Mouse (Mus musculus) MEL (cell line): ENCODE data around the gene Gfpt1. TPM values are rescaled to one million over a fixed set of nuclear protein-coding genes. Genes with fewer than 3 reads are reported as not detected.
A peak's percentile ranks its signal among the peaks of the same experiment; 100 is the strongest.

ENCODE experiments used
- DNase-seq: peaks from one replicate; pipeline ENCODE4 v3.0.0; 2011; ENCODE audit warnings: low read depth, low spot score
- H3K27ac ChIP-seq: 2 replicates; pipeline ENCODE4 v1.5.1; 2012; ENCODE audit warnings: low read depth, mild to moderate bottlenecking, control low read depth, low read length, moderate library complexity; ENCODE audit not compliant: control insufficient read depth
- H3K27me3 ChIP-seq, 2 experiments: fragments of 150-350 bp in 1 of 2; sonication (generic) in 1 of 2; 2 replicates each; pipeline ENCODE4 v1.6.1; 2012; ENCODE audit warnings: low read length in 2 of 2, mild to moderate bottlenecking in 2 of 2, improper control_type of control experiment in 1 of 2, moderate library complexity in 1 of 2; ENCODE audit not compliant: insufficient read depth in 2 of 2, control insufficient read depth in 1 of 2
- H3K36me3 ChIP-seq, 2 experiments: 2 replicates each; pipeline ENCODE4 v1.6.1; 2012 to 2014; ENCODE audit warnings: low read length in 2 of 2, improper control_type of control experiment in 1 of 2, inconsistent platforms in 1 of 2, mild to moderate bottlenecking in 1 of 2; ENCODE audit not compliant: insufficient read depth in 2 of 2, control insufficient read depth in 1 of 2
- H3K4me1 ChIP-seq, 2 experiments: fragments of 150-350 bp in 1 of 2; sonication (generic) in 1 of 2; 2 replicates each; pipeline ENCODE4 v1.6.1; 2012; ENCODE audit warnings: low read length in 2 of 2, improper control_type of control experiment in 1 of 2, mild to moderate bottlenecking in 1 of 2; ENCODE audit not compliant: insufficient read depth in 2 of 2, control insufficient read depth in 1 of 2
- H3K4me3 ChIP-seq, 2 experiments: fragments of 150-350 bp in 1 of 2; sonication (generic) in 1 of 2; 2 replicates each; pipeline ENCODE4 v1.5.1; 2012; ENCODE audit warnings: low read depth in 2 of 2, low read length in 2 of 2, mild to moderate bottlenecking in 2 of 2, moderate library complexity in 2 of 2, control low read depth in 1 of 2, improper control_type of control experiment in 1 of 2; ENCODE audit not compliant: control insufficient read depth in 1 of 2, insufficient read depth in 1 of 2
- H3K79me2 ChIP-seq: 2 replicates; pipeline ENCODE4 v1.6.1; 2012; ENCODE audit warnings: mild to moderate bottlenecking, low read length, moderate library complexity; ENCODE audit not compliant: control insufficient read depth, poor library complexity, insufficient read depth
- H3K9ac ChIP-seq: 2 replicates; pipeline ENCODE4 v1.6.1; 2012; ENCODE audit warnings: low read depth, mild to moderate bottlenecking, control low read depth, low read length, moderate library complexity; ENCODE audit not compliant: control insufficient read depth, poor library complexity, severe bottlenecking
- H3K9me3 ChIP-seq: fragments of 150-350 bp; sonication (generic); replicated peaks from 2 replicates; pipeline ENCODE4 v1.6.1; 2012; ENCODE audit warnings: mild to moderate bottlenecking, low read length, improper control_type of control experiment, moderate library complexity; ENCODE audit not compliant: insufficient read depth
- BHLHE40 ChIP-seq: IDR thresholded peaks from 2 replicates; pipeline ENCODE4 v1.6.1; 2012; ENCODE audit warnings: low read depth, mild to moderate bottlenecking, inconsistent platforms, low read length, improper control_type of control experiment, borderline replicate concordance
- CHD2 ChIP-seq: IDR thresholded peaks from 2 replicates; pipeline ENCODE4 v1.6.1; 2011; ENCODE audit warnings: low read length, improper control_type of control experiment
- E2F4 ChIP-seq: IDR thresholded peaks from 2 replicates; pipeline ENCODE4 v1.6.1; 2011; ENCODE audit warnings: low read depth, low read length, improper control_type of control experiment, borderline replicate concordance
- EP300 ChIP-seq, 2 experiments: IDR thresholded peaks; 2 replicates each; pipeline ENCODE4 v1.6.1; 2011; ENCODE audit warnings: improper control_type of control experiment in 2 of 2, low read length in 2 of 2, low read depth in 1 of 2, mild to moderate bottlenecking in 1 of 2
- GATA1 ChIP-seq: IDR thresholded peaks from 2 replicates; pipeline ENCODE4 v1.6.1; 2011; ENCODE audit warnings: low read depth, low read length, improper control_type of control experiment
- HCFC1 ChIP-seq: IDR thresholded peaks from 2 replicates; pipeline ENCODE4 v1.6.1; 2012; ENCODE audit warnings: low read depth, mild to moderate bottlenecking, inconsistent platforms, low read length, improper control_type of control experiment, moderate library complexity
- MAFK ChIP-seq: IDR thresholded peaks from 2 replicates; pipeline ENCODE4 v1.6.1; 2011; ENCODE audit warnings: low read depth, mild to moderate bottlenecking, low read length, improper control_type of control experiment, borderline replicate concordance
- MXI1 ChIP-seq: IDR thresholded peaks from 2 replicates; pipeline ENCODE4 v1.6.1; 2011; ENCODE audit warnings: mild to moderate bottlenecking, low read depth, low read length, improper control_type of control experiment
- POLR2AphosphoS2 ChIP-seq: IDR thresholded peaks from 2 replicates; pipeline ENCODE4 v1.6.1; 2011; ENCODE audit warnings: low read length, improper control_type of control experiment
- RCOR1 ChIP-seq: IDR thresholded peaks from 2 replicates; pipeline ENCODE4 v1.6.1; 2012; ENCODE audit warnings: low read depth, mild to moderate bottlenecking, inconsistent platforms, low read length, improper control_type of control experiment
- TAL1 ChIP-seq: IDR thresholded peaks from 2 replicates; pipeline ENCODE4 v1.6.1; 2012; ENCODE audit warnings: mild to moderate bottlenecking, inconsistent platforms, low read length, moderate library complexity, mixed read lengths
- TCF12 ChIP-seq: IDR thresholded peaks from 2 replicates; pipeline ENCODE4 v1.6.1; 2014; ENCODE audit warnings: low read depth, mild to moderate bottlenecking, inconsistent platforms, low read length, improper control_type of control experiment, moderate library complexity
- USF1 ChIP-seq: IDR thresholded peaks from 2 replicates; pipeline ENCODE4 v1.6.1; 2014; ENCODE audit warnings: low read depth, mild to moderate bottlenecking, inconsistent platforms, low read length, improper control_type of control experiment, moderate library complexity
- USF2 ChIP-seq, 2 experiments: IDR thresholded peaks; 2 replicates each; pipeline ENCODE4 v1.6.1; 2011 to 2012; ENCODE audit warnings: improper control_type of control experiment in 2 of 2, low read length in 2 of 2, borderline replicate concordance in 1 of 2, inconsistent platforms in 1 of 2, low read depth in 1 of 2, mild to moderate bottlenecking in 1 of 2; ENCODE audit not compliant: insufficient read depth in 1 of 2
- ZKSCAN1 ChIP-seq: IDR thresholded peaks from 2 replicates; pipeline ENCODE4 v1.6.1; 2012; ENCODE audit warnings: low read depth, mild to moderate bottlenecking, inconsistent platforms, low read length, improper control_type of control experiment, moderate library complexity
- ZMIZ1 ChIP-seq: IDR thresholded peaks from 2 replicates; pipeline ENCODE4 v1.6.1; 2012; ENCODE audit warnings: low read depth, mild to moderate bottlenecking, inconsistent platforms, low read length, improper control_type of control experiment, moderate library complexity
- polyA plus RNA-seq, 2 experiments: library from polyadenylated mRNA; stranded (reverse) in 1 of 2; unstranded in 1 of 2; fragments of >175 nt in 1 of 2; fragments of >200 nt in 1 of 2; gene quantifications; 2 replicates each; pipeline versions ENCODE4 v1.2.1 to v1.2.4; 2012; ENCODE audit warnings: low replicate concordance in 2 of 2, low read depth in 1 of 2; ENCODE audit not compliant: insufficient read length in 2 of 2, insufficient read depth in 1 of 2, missing spikeins in 1 of 2
- total RNA-seq: library from RNA; depleted of rRNA; stranded (reverse); fragments of 300-350 nt; gene quantifications from 2 replicates; pipeline ENCODE4 v1.2.3, GENCODE M21; 2012

The Gfpt1 gene
- total and polyA plus RNA-seq, 3 experiments = 29.6 to 69.3 (median 33.5) TPM

- Histone ChIP-seq H3K27ac (no peak overlapping the region), H3K9ac (no peak overlapping the region)
- peak; percentile 21 for DNase-seq
Measured at GRCm38 (mm10) chr6:87004099-87004498, 38.5 kb upstream of the Gfpt1 start.

GRCm38 (mm10) chr6:87005577-87005976 is 37.1 kb upstream of the Gfpt1 start:
- DNase-seq = no peak
- Histone ChIP-seq H3K9ac (no peak overlapping the region), H3K4me1 (peaks cover 6 to 14% of the 10 kb centered on the region in 2 experiments; a peak in 3 of 4 replicates), H3K79me2 (peaks cover 3% of the 10 kb centered on the region; the same call in 1 of the 2 replicates), H3K9me3 (no peaks in the 10 kb centered on the region), H3K36me3 (peaks cover 0 to 16% of the 10 kb centered on the region in 2 experiments; a peak in 2 of 4 replicates), H3K4me3 (no peak overlapping the region), H3K27ac (no peak overlapping the region), H3K27me3 (no peaks in the 10 kb centered on the region)
- TF ChIP-seq ZMIZ1 (no peak), RCOR1 (no peak), E2F4 (no peak), ZKSCAN1 (no peak), CHD2 (no peak), MXI1 (no peak), BHLHE40 (no peak), HCFC1 (no peak), USF2 (IDR thresholded peaks at IDR 0.05; ENCODE audit: borderline replicate concordance in 1 of 2, insufficient read depth in 1 of 2, low read depth in 1 of 2, low read length in 2 of 2) (no peak), TAL1 (no peak), MAFK (no peak)

More at GRCm38 (mm10) chr6:87004099-87004498, 38.5 kb upstream of the Gfpt1 start:
- Histone ChIP-seq H3K79me2 (no peaks in the 10 kb centered on the region), H3K4me1 (peaks cover 4 to 14% of the 10 kb centered on the region in 2 experiments; a peak in 2 of 4 replicates), H3K4me3 (no peak overlapping the region), H3K36me3 (peaks cover 0 to 12% of the 10 kb centered on the region in 2 experiments; a peak in 2 of 4 replicates), H3K27me3 (no peaks in the 10 kb centered on the region), H3K9me3 (no peaks in the 10 kb centered on the region)
- peak; percentile 44; the same call in 1 of the 2 replicates for TF ChIP-seq TCF12
- no peak for TF ChIP-seq USF1
- peak in 1 of 2 experiments; percentile 58; a peak in 2 of 4 replicates for TF ChIP-seq EP300 (IDR thresholded peaks at IDR 0.05; ENCODE audit: low read depth in 1 of 2, low read length in 2 of 2)
- TF ChIP-seq POLR2AphosphoS2 = 0 out of 2 replicates have a peak, but pooled peaks have one; percentile 24
- TF ChIP-seq TAL1 = peak; percentile 28
- TF ChIP-seq ZMIZ1 = no peak
- peak; percentile 46; the same call in 1 of the 2 replicates for TF ChIP-seq GATA1
- TF ChIP-seq RCOR1 = peak; percentile 53; the same call in 1 of the 2 replicates
